Mouse (Mus musculus) lung, adult 2 months (tissue): Measurements from ENCODE around the gene Setd1b.

ENCODE experiments used
- CTCF ChIP-seq: fragments of 200-500 bp; IDR thresholded peaks from 2 replicates; pipeline ENCODE4 v1.5.1; 2011; ENCODE audit warnings: mild to moderate bottlenecking, low read length, control low read depth; ENCODE audit not compliant: insufficient read depth
- POLR2A ChIP-seq: fragments of 200-500 bp; IDR thresholded peaks from 2 replicates; pipeline ENCODE4 v1.6.1; 2011; ENCODE audit warnings: low read depth, mild to moderate bottlenecking, control low read depth, low read length, borderline replicate concordance; ENCODE audit errors: extremely low read depth

GRCm38 (mm10) chr5:123104769-123105168 lies 37.2 kb upstream of the Setd1b start:
- TF ChIP-seq POLR2A (no peak), CTCF (no peak)
